Mouse (Mus musculus) right cerebral cortex, postnatal 36 days (tissue): ENCODE measurements around the gene Gm21663.
"Not testable (repeated sequence)": the region's sequence is repeated elsewhere in the genome, so short reads cannot be mapped to it uniquely, and the experiment has no call there.

ENCODE experiments used
- DNase-seq, 2 experiments: peaks; one replicate each; pipeline ENCODE4 v3.0.0; 2022; ENCODE audit warnings: low spot score in 2 of 2, mixed read lengths in 1 of 2

The Gm21663 gene

GRCm38 (mm10) chr5:25942281-25942680, at the start of gene Gm21663:
Gm21663 (minus strand) TSS chr5:25942381.
- DNase-seq = not testable (repeated sequence)

GRCm38 (mm10) chr5:25988550-25988949, 46.4 kb upstream of the Gm21663 start, which contains the start of gene Gm21698:
Gm21698 (minus strand) TSS chr5:25988650.
- not testable (repeated sequence) for DNase-seq

GRCm38 (mm10) chr5:25972563-25972962, 30.4 kb upstream of the Gm21663 start, which contains the start of gene Gm21680:
Gm21680 (minus strand) TSS chr5:25972663.
- not testable (repeated sequence) for DNase-seq

- not testable (repeated sequence) for DNase-seq
Observed at GRCm38 (mm10) chr5:25957050-25957449, 14.9 kb upstream of the Gm21663 start.

- DNase-seq = not testable (repeated sequence)
Observed at GRCm38 (mm10) chr5:25956611-25957010, 14.4 kb upstream of the Gm21663 start.

- not testable (repeated sequence) for DNase-seq
Observed at GRCm38 (mm10) chr5:25954317-25954716, 12.1 kb upstream of the Gm21663 start, which contains the start of gene Gm21671. Gm21671 (minus strand) TSS chr5:25954417.

GRCm38 (mm10) chr5:25945391-25945790, 3.2 kb upstream of the Gm21663 start:
- DNase-seq = not testable (repeated sequence)

GRCm38 (mm10) chr5:25891321-25891720, 50.9 kb downstream of the Gm21663 start:
- no peak for DNase-seq

- no peak for DNase-seq
Observed at GRCm38 (mm10) chr5:25889746-25890382, 52.3 kb downstream of the Gm21663 start.

- no peak for DNase-seq
Observed at GRCm38 (mm10) chr5:25886708-25887107, 55.5 kb downstream of the Gm21663 start.
